Mouse (Mus musculus) E14TG2a.4 (cell line): Measurements from ENCODE around the gene Npas3.

Experiments
- CTCF ChIP-seq: conservative IDR thresholded peaks from 2 replicates; pipeline ENCODE4 v1.5.1; 2014; ENCODE audit warnings: low read length
- NANOG ChIP-seq: IDR thresholded peaks from 2 replicates; pipeline ENCODE4 v1.6.1; 2014; ENCODE audit warnings: borderline replicate concordance, low read length, mixed read lengths
- POU5F1 ChIP-seq: IDR thresholded peaks from 2 replicates; pipeline ENCODE4 v1.6.1; 2014; ENCODE audit warnings: low read length, borderline replicate concordance

GRCm38 (mm10) chr12:53794718-53795400, 546.4 kb downstream of the Npas3 start:
- TF ChIP-seq CTCF (no peak), NANOG (no peak), POU5F1 (no peak)
